Mouse (Mus musculus): ENCODE data around the gene Edil3. TPM values are rescaled to one million over a fixed set of nuclear protein-coding genes. Genes with fewer than 3 reads are reported as not detected.

Gene Edil3
- polyA plus RNA-seq (2017; shearing (Covaris generic)), result under 1 TPM in 1 of 3 experiments, not detected in 2; 0.17 TPM

- no peak for ATAC-seq
These were observed at the start of gene Edil3 for GRCm38 (mm10) chr13:88821440-88822331. Gene Edil3 (plus strand): TSS chr13:88821472.

DNA sequence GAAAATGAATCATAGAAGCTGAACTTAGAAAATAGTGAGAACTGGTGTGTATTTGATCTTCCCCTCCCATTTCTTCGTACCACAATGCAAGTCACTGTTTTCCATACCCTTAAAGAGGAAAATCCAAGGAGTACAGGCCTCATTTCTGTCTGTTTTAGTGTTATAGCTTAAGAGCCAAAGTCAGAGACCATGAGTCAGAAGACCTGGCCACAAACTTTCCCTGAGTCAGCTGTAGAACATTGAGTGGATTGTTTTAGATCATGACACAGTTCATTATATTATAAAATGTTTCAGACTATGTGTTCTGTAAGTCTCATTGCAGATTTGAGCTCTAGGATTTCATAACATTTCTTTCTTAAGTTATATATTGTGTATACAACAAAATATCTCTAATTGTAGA, 22.1 kb upstream of the Edil3 start:
- ATAC-seq, result no peak

DNA sequence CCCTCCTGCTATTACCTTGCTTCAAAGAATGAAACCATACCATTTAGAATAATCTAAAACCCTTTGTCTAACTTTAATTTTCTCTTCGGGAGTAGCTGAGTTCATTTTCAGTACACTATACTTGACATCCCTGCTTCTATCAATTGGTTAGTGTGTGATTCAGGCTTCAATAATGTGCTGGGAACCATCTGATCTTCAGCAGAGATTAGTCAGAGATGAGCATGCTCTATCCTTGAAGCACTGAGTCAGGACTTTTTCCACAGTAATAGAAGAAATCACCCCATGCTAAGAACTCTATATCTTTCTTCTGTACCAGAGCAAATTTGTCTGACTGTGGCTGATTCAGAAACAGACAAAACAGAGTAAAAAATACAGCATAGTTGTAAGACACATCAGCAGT, 20.3 kb upstream of the Edil3 start:
- ATAC-seq, result no peak

- ATAC-seq, result peak; percentile 32
These were observed 15.4 kb upstream of the Edil3 start for GRCm38 (mm10) chr13:88805838-88806237.

- no peak for ATAC-seq
These were observed 15.0 kb upstream of the Edil3 start for GRCm38 (mm10) chr13:88806269-88806668.

DNA sequence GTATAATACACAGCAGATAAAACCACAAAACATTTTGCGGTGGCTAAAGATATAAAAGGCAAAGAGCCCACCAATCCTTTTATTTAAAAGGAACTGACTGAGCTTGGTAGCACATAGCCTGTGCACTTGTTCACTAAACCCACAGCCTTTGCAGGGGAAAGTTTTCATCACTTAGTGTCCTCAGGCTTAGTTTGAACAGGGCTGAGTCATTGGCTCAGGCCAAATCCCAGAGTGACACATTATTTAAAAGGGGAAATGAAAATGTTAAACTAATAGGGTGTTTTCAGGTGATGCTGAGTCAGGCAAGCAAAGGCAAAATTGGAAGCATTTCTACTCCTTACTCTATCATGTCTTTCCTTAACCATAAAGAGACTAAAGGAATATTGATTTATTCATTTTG, 11.2 kb upstream of the Edil3 start:
- no peak for ATAC-seq

GRCm38 (mm10) chr13:88820686-88821308, 475 bp upstream of the Edil3 start:
- no peak for ATAC-seq

GRCm38 (mm10) chr13:88822332-88822895, 1.1 kb downstream of the Edil3 start:
- no peak for ATAC-seq

DNA sequence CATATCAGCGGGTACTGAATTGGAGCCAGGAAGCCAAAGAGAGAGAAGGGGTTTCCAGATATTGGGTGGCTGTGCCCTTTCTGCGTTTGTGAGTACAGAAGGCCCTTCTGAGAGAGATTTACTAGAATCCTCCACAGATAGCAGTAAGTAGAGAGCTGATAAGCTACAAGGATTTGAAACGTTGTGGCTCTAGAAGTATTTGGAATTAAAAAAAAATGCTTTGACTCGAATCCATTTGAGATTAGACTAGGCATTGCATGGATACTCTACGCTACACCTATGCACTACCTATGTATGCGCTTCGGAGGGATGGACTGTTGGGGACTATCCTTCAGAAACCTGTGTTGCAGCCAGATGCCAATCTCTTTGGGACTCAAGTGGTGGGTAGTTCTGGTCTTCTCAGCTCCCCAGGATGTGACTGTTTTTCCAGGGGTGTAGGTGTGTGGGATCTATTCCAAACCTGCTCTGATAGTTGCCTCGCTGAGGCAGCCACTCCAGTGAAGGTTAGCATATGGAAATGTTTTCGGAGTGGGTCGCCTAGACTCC, 1.8 kb downstream of the Edil3 start:
- no peak for ATAC-seq

DNA sequence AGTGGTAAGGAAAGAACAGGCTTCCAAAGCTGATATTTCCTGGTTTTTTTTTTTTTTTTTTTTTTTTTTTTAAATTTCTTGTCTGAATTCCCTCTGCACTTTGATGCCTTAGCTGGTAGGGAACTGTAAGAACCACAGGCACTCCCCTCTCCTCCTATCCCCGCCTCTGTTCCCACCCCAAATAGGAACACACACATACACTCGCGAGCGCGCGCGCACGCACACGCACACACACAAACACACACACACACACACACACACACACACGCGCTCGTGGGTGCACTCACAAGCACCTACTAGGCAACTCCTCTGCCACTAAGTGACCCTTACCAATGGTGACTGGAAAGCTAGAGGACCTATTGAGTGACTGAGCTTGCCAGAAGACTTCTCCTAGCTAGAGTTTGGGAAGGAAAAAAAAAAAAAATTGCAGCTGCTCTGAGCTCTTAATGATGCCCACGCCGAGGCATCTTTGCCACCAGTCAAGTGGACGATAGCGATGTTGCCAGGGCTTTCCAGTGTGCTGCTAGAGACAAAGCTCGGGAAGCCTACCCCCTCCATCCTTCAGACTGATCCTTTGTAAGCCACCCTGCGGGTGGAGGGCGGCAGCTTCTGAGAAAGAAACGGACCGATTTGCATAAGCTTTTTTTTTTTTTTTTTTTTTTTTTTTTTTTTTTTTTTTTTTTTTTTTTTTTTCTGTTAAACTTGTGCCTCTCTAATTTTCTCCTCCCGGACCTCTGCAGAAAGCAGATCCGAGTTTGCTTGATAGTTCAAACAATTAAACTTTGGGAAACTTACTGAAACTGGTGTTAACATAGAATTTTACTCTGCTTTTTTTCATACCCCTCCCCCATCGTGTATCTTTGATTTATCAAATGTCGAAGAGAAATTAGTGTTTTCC, 2.5 kb downstream of the Edil3 start:
- no peak for ATAC-seq

GRCm38 (mm10) chr13:88824441-88824840, 3.2 kb downstream of the Edil3 start:
- no peak for ATAC-seq

- ATAC-seq, result no peak
These were observed 7.1 kb downstream of the Edil3 start for GRCm38 (mm10) chr13:88828362-88828761.

DNA sequence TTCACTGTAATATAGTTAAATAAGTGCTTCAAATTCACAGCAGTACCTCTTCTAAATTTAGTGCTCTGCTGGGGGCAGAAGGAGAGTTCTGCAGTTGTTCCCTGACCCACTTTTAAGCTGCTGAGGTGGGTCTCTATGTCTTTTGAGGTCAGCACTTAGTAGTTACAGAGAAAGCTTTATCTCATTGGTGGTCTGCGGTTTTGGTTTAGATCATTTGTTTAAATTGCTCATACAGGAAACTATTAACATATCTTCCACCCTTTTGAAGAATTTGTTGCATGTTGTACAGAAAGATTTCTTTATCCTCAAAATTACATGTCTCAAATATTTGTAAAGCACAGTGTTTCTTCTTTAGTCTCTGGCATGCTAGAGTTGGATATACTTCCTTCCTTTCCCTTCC, 12.5 kb downstream of the Edil3 start:
- no peak for ATAC-seq

- ATAC-seq, result no peak
These were observed 28.5 kb downstream of the Edil3 start for GRCm38 (mm10) chr13:88849739-88850138.

- no peak for ATAC-seq
These were observed 58.7 kb downstream of the Edil3 start for GRCm38 (mm10) chr13:88879960-88880359.

- no peak for ATAC-seq
These were observed 69.5 kb downstream of the Edil3 start for GRCm38 (mm10) chr13:88890728-88891127.

DNA sequence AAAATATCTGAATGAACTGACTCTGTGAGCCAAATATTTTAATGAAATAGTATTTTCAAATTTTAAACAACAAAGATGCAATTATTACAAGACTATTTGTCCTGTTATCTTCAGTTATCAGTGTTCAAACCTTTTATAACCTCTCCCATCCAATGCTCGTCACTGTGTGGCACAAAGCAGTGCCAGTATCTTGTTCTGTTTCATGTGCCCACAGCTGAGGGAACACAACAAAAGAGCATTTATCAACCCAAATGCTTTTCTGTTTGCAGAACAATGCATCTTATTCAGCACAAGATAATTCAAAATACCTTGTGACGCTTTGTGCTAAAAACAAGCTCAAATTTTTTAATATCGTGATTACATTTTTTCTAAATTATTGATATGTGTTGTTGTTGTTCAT, 78.8 kb downstream of the Edil3 start:
- no peak for ATAC-seq

GRCm38 (mm10) chr13:88907405-88907804, 86.1 kb downstream of the Edil3 start:
- no peak for ATAC-seq

DNA sequence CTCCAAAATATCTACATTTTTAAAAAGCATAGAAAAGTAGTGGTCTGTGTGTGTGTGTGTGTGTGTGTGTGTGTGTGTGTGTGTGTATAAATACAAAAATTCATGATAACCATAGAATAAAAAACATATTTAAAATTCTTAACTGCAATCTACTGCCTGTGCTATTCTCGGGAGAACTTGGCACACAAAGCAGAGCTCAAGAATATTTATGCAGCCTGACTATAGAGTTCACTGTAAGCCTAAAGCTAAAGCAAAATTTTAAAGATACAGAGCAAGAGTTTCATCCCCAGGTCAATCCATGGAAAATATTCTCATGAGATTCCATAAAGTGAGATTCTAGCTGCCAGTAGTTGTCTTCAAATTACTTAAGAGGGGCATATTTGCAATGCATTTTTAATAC, 86.9 kb downstream of the Edil3 start:
- ATAC-seq, result no peak

DNA sequence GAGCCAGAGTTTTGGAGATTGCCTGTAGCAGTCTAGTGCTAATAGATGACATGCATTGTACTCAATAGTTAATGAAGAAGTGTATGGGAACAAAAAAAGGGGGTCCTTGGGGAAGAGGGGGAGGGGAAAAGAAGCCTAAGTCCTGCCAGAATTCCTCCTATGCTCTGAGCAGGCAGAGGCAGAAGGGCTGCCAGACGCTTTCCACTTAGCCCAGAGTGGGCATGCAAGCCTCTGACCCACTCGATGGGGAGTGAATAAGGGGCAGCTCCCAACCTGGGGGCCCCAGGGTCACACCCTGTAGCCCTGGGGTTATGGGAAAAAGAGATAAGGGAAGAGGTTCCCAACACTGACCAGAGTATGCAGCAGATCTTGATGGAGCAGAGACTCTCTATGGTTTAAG, 95.2 kb downstream of the Edil3 start:
- ATAC-seq, result no peak

DNA sequence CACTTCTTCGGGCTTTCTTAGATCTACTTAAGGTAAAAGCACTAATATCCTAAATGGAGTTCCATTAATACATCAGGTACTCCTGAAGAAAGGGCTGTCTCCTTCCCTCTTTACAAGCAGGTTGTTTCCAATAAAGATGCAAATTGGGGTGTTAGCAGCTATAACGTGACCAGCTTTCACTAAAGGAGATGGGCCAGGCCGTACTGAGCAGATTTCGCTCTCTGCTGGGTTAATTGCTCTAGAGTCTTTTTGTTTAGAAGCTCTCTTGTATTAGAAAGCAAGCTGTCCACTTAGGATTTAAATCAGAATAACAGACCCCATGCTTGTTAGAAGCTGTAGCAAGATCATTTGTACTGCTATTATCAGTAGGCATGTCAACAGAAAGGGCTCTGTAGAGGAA, 108.4 kb downstream of the Edil3 start:
- no peak for ATAC-seq

GRCm38 (mm10) chr13:88938564-88938963, 117.3 kb downstream of the Edil3 start:
- ATAC-seq, result no peak

Data from inflammation-experienced regulatory T-cells, adult 6 months (primary cell).